Mouse (Mus musculus): Measurements from ENCODE around the gene C1qa.

C1qa gene

GRCm38 (mm10) chr4:136855081-136855480 lies 43.5 kb downstream of the C1qa start:
- DNase-seq: peak in 1 of 2 experiments; percentile 37

- no peak for DNase-seq
These were observed 45.6 kb downstream of the C1qa start for GRCm38 (mm10) chr4:136852989-136853388.

GRCm38 (mm10) chr4:136852119-136852518 lies 46.5 kb downstream of the C1qa start:
- DNase-seq: no peak

- DNase-seq: no peak
These were observed 50.0 kb downstream of the C1qa start for GRCm38 (mm10) chr4:136848565-136848964.

- DNase-seq: no peak
These were observed 51.4 kb downstream of the C1qa start for GRCm38 (mm10) chr4:136847166-136847565.
